Mouse (Mus musculus): ENCODE measurements at regions not wholly inside any gene's neighbourhood (a gene's known extent, or its start where the extent isn't known, plus 50 kb on each side); places are given as distances from the start of the nearest gene placed in this dataset.
"Not testable (repeated sequence)": the region's sequence is repeated elsewhere in the genome, so short reads cannot be mapped to it uniquely, and the experiment has no call there.

DNA sequence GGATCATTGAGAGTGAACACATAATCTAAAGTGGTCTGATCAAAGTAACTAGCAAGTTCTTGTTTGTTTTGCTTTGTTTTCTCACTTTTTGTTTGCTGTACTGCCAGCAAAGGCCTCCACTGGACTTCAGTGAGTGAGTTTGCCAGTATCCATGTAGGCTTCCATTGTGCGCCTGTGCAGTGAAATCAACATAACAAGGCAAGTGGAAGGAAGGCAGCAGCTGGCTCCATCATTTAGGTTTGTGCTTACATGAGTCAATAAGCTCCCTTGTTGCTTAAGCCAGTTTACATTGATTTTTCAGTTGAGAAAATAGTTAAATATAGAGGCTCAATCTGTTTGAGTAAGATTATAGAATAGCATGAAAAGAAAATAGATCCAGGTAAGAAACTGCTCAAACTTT, 1255.7 kb upstream of the Nudt12 start:
- H3K4me3 ChIP-seq (ENCODE audit: low read length), result no peak overlapping the region
- no peaks in the 10 kb centered on the region for H3K36me3 ChIP-seq (ENCODE audit: control insufficient read depth, insufficient read depth, low read length)
- no peak overlapping the region for H3K27ac ChIP-seq (ENCODE audit: low read depth, low read length)
- no peak overlapping the region for H3K9ac ChIP-seq (ENCODE audit: low read depth, low read length)
- no peak for ATAC-seq
- WGBS, result 67% methylated on average over 1 of the region's 1 CpGs
- H3K4me1 ChIP-seq (ENCODE audit: control insufficient read depth, insufficient read depth, low read depth, low read length), result no peaks in the 10 kb centered on the region
- H3K9me3 ChIP-seq (ENCODE audit: control insufficient read depth, low read length), result no peaks in the 10 kb centered on the region
- no peak overlapping the region for H3K4me2 ChIP-seq (ENCODE audit: low read length)
- no peaks in the 10 kb centered on the region for H3K27me3 ChIP-seq (replicated peaks; ENCODE audit: control insufficient read depth, insufficient read depth, low read length)

GRCm38 (mm10) chr17:60267247-60268216, 1254.4 kb upstream of the Nudt12 start:
- Histone ChIP-seq H3K27ac (ENCODE audit: low read depth, low read length) (no peak overlapping the region), H3K4me2 (ENCODE audit: low read length) (peak overlapping the region; percentile 27), H3K4me1 (ENCODE audit: control insufficient read depth, insufficient read depth, low read depth, low read length) (no peaks in the 10 kb centered on the region), H3K36me3 (ENCODE audit: control insufficient read depth, insufficient read depth, low read length) (no peaks in the 10 kb centered on the region), H3K4me3 (ENCODE audit: low read length) (no peak overlapping the region), H3K9ac (ENCODE audit: low read depth, low read length) (no peak overlapping the region), H3K27me3 (replicated peaks; ENCODE audit: control insufficient read depth, insufficient read depth, low read length) (no peaks in the 10 kb centered on the region), H3K9me3 (ENCODE audit: control insufficient read depth, low read length) (no peaks in the 10 kb centered on the region)
- ATAC-seq, result no peak
- WGBS, result 60% methylated on average over 12 of the region's 12 CpGs

DNA sequence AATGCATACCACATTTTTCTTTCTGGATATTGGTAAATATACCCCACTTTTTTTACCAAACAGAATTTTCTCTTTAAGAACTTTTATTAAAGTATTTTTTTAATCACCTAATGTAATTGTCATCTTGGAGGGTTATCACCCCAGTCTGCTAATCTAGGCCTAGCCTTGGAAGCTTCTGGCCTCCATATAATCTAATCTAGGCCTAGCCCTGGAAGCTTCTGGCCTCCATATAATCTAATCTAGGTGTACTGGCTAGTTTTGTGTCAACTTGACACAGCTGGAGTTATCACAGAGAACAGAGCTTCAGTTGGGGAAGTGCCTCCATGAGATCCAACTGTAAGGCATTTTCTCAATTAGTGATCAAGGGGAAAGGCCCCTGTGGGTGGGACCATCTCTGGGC, 1242.2 kb upstream of the Nudt12 start:
- not testable (repeated sequence) for H3K9me3 ChIP-seq (ENCODE audit: control insufficient read depth, low read length); H3K9ac ChIP-seq (ENCODE audit: low read depth, low read length); H3K36me3 ChIP-seq (ENCODE audit: control insufficient read depth, insufficient read depth, low read length); H3K27me3 ChIP-seq (replicated peaks; ENCODE audit: control insufficient read depth, insufficient read depth, low read length); H3K27ac ChIP-seq (ENCODE audit: low read depth, low read length); ATAC-seq; H3K4me3 ChIP-seq (ENCODE audit: low read length); H3K4me1 ChIP-seq (ENCODE audit: control insufficient read depth, insufficient read depth, low read depth, low read length); H3K4me2 ChIP-seq (ENCODE audit: low read length)

- H3K4me1 ChIP-seq (ENCODE audit: control insufficient read depth, insufficient read depth, low read depth, low read length), result no peaks in the 10 kb centered on the region
- H3K36me3 ChIP-seq (ENCODE audit: control insufficient read depth, insufficient read depth, low read length), result no peaks in the 10 kb centered on the region
- H3K27me3 ChIP-seq (replicated peaks; ENCODE audit: control insufficient read depth, insufficient read depth, low read length), result no peaks in the 10 kb centered on the region
- H3K27ac ChIP-seq (ENCODE audit: low read depth, low read length), result no peak overlapping the region
- no peak overlapping the region for H3K4me3 ChIP-seq (ENCODE audit: low read length)
- no peaks in the 10 kb centered on the region for H3K9me3 ChIP-seq (ENCODE audit: control insufficient read depth, low read length)
- H3K9ac ChIP-seq (ENCODE audit: low read depth, low read length), result no peak overlapping the region
- no peak overlapping the region for H3K4me2 ChIP-seq (ENCODE audit: low read length)
- WGBS, result 82% methylated on average over 1 of the region's 1 CpGs
- ATAC-seq, result no peak
Observed at GRCm38 (mm10) chr17:60249923-60250322, 1236.8 kb upstream of the Nudt12 start.

DNA sequence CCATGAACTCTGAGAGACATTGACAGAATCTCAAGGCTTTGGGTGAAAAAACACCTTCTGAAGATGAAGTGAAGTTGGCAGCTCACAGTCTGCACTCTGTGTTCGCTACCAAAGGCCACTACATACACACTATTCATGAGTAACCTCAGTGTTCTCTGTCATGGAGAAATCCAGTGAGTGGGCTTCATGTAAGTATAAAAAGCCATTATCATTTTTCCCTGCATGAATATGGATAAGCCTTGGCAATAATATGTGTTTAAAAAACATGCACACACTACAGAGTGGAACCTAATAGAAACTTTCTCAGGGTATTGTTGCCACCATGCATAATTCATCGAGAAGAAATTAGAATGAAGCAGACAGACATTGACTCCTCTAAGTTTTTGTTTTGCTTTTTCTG, 1221.3 kb upstream of the Nudt12 start:
- H3K4me1 ChIP-seq (ENCODE audit: control insufficient read depth, insufficient read depth, low read depth, low read length), result no peaks in the 10 kb centered on the region
- 38% methylated on average over 2 of the region's 2 CpGs for WGBS
- ATAC-seq, result peak; percentile 69
- H3K27ac ChIP-seq (ENCODE audit: low read depth, low read length), result no peak overlapping the region
- no peak overlapping the region for H3K9ac ChIP-seq (ENCODE audit: low read depth, low read length)
- no peak overlapping the region for H3K4me2 ChIP-seq (ENCODE audit: low read length)
- no peaks in the 10 kb centered on the region for H3K36me3 ChIP-seq (ENCODE audit: control insufficient read depth, insufficient read depth, low read length)
- no peak overlapping the region for H3K4me3 ChIP-seq (ENCODE audit: low read length)
- H3K27me3 ChIP-seq (replicated peaks; ENCODE audit: control insufficient read depth, insufficient read depth, low read length), result no peaks in the 10 kb centered on the region
- no peaks in the 10 kb centered on the region for H3K9me3 ChIP-seq (ENCODE audit: control insufficient read depth, low read length)

- H3K9me3 ChIP-seq (ENCODE audit: control insufficient read depth, low read length), result no peaks in the 10 kb centered on the region
- H3K9ac ChIP-seq (ENCODE audit: low read depth, low read length), result no peak overlapping the region
- 93% methylated on average over 2 of the region's 2 CpGs for WGBS
- ATAC-seq, result no peak
- H3K27ac ChIP-seq (ENCODE audit: low read depth, low read length), result no peak overlapping the region
- H3K36me3 ChIP-seq (ENCODE audit: control insufficient read depth, insufficient read depth, low read length), result no peaks in the 10 kb centered on the region
- no peaks in the 10 kb centered on the region for H3K27me3 ChIP-seq (replicated peaks; ENCODE audit: control insufficient read depth, insufficient read depth, low read length)
- H3K4me3 ChIP-seq (ENCODE audit: low read length), result no peak overlapping the region
- no peak overlapping the region for H3K4me2 ChIP-seq (ENCODE audit: low read length)
- no peaks in the 10 kb centered on the region for H3K4me1 ChIP-seq (ENCODE audit: control insufficient read depth, insufficient read depth, low read depth, low read length)
Observed at GRCm38 (mm10) chr17:60197004-60197403, 1183.8 kb upstream of the Nudt12 start.

GRCm38 (mm10) chr17:60181241-60181640, 1168.1 kb upstream of the Nudt12 start:
- H3K4me3 ChIP-seq (ENCODE audit: low read length), result no peak overlapping the region
- 82% methylated on average over 2 of the region's 2 CpGs for WGBS
- no peak for ATAC-seq
- H3K27me3 ChIP-seq (replicated peaks; ENCODE audit: control insufficient read depth, insufficient read depth, low read length), result no peaks in the 10 kb centered on the region
- H3K36me3 ChIP-seq (ENCODE audit: control insufficient read depth, insufficient read depth, low read length), result no peaks in the 10 kb centered on the region
- H3K9me3 ChIP-seq (ENCODE audit: control insufficient read depth, low read length), result no peaks in the 10 kb centered on the region
- H3K4me2 ChIP-seq (ENCODE audit: low read length), result no peak overlapping the region
- no peaks in the 10 kb centered on the region for H3K4me1 ChIP-seq (ENCODE audit: control insufficient read depth, insufficient read depth, low read depth, low read length)
- no peak overlapping the region for H3K9ac ChIP-seq (ENCODE audit: low read depth, low read length)
- H3K27ac ChIP-seq (ENCODE audit: low read depth, low read length), result no peak overlapping the region

- 64% methylated on average over 4 of the region's 4 CpGs for WGBS
- no peak overlapping the region for H3K27ac ChIP-seq (ENCODE audit: low read depth, low read length)
Observed at GRCm38 (mm10) chr17:60180646-60181045, 1167.5 kb upstream of the Nudt12 start.

GRCm38 (mm10) chr17:60165592-60165991, 1152.4 kb upstream of the Nudt12 start:
- no peaks in the 10 kb centered on the region for H3K27me3 ChIP-seq (replicated peaks; ENCODE audit: control insufficient read depth, insufficient read depth, low read length)
- no peak overlapping the region for H3K9ac ChIP-seq (ENCODE audit: low read depth, low read length)
- no peak overlapping the region for H3K4me2 ChIP-seq (ENCODE audit: low read length)
- H3K27ac ChIP-seq (ENCODE audit: low read depth, low read length), result no peak overlapping the region
- H3K4me3 ChIP-seq (ENCODE audit: low read length), result no peak overlapping the region
- peak; percentile 64; the same call in 1 of the 2 replicates for ATAC-seq
- no peaks in the 10 kb centered on the region for H3K36me3 ChIP-seq (ENCODE audit: control insufficient read depth, insufficient read depth, low read length)
- no peaks in the 10 kb centered on the region for H3K4me1 ChIP-seq (ENCODE audit: control insufficient read depth, insufficient read depth, low read depth, low read length)
- no peaks in the 10 kb centered on the region for H3K9me3 ChIP-seq (ENCODE audit: control insufficient read depth, low read length)

More at GRCm38 (mm10) chr17:60180646-60181045, 1167.5 kb upstream of the Nudt12 start:
- Histone ChIP-seq H3K9ac (ENCODE audit: low read depth, low read length) (no peak overlapping the region), H3K9me3 (ENCODE audit: control insufficient read depth, low read length) (no peaks in the 10 kb centered on the region), H3K36me3 (ENCODE audit: control insufficient read depth, insufficient read depth, low read length) (no peaks in the 10 kb centered on the region), H3K4me3 (ENCODE audit: low read length) (no peak overlapping the region), H3K27me3 (replicated peaks; ENCODE audit: control insufficient read depth, insufficient read depth, low read length) (no peaks in the 10 kb centered on the region), H3K4me2 (ENCODE audit: low read length) (no peak overlapping the region), H3K4me1 (ENCODE audit: control insufficient read depth, insufficient read depth, low read depth, low read length) (no peaks in the 10 kb centered on the region)
- ATAC-seq, result no peak
